Mouse (Mus musculus) common myeloid progenitor, adult 5-6 weeks (primary cell): ENCODE results near the gene Pyroxd1. TPM values are rescaled to one million over a fixed set of nuclear protein-coding genes. Genes with fewer than 3 reads are reported as not detected.
"Not testable (repeated sequence)": the region's sequence is repeated elsewhere in the genome, so short reads cannot be mapped to it uniquely, and the experiment has no call there.

Experiments
- ATAC-seq: replicated peaks from 2 replicates; pipeline ENCODE4 v1.8.0; 2016; ENCODE audit warnings: low read depth, mild to moderate bottlenecking, moderate TSS enrichment, inconsistent platforms; ENCODE audit not compliant: poor library complexity, severe bottlenecking
- total RNA-seq: library from RNA; stranded (forward); fragments of 200-1000, 187-1606 nt; gene quantifications from 2 replicates; pipeline ENCODE4 v1.2.3, GENCODE M21; 2017

The Pyroxd1 gene
- 14.7 and 21.6 TPM in 2 replicates for total RNA-seq

DNA sequence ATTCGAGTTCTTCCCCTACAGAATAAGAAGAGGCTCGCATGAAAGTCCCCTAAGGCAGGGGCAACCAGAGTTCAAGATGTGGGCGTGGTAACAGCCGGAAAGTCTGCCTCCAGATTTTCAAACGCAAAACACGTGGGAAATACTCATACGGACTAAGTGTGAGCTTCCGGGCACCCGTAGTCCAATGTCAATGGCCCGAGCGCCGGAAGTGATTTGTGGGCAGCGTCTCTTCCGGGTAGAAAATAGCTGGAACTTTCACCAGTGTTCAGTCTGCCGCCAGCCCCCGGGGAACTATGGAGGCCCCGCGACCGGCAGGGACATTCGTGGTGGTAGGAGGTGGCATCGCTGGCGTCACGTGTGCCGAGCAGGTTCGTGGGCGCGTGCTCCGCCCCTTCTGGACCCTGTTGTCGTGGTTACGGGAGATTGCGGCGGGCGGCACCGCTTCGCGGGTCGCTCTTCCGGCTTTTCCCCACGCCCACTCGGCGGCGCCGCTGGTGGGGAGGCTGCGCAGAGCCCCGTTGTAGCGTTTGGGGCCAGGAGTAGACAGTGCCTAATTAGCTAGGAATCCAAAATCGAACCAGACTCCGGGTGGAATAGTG, at the start of gene Pyroxd1:
Gene Pyroxd1 (plus strand): TSS at position 215 of the 599 bp plus-strand sequence.
- peak; percentile 92 for ATAC-seq

DNA sequence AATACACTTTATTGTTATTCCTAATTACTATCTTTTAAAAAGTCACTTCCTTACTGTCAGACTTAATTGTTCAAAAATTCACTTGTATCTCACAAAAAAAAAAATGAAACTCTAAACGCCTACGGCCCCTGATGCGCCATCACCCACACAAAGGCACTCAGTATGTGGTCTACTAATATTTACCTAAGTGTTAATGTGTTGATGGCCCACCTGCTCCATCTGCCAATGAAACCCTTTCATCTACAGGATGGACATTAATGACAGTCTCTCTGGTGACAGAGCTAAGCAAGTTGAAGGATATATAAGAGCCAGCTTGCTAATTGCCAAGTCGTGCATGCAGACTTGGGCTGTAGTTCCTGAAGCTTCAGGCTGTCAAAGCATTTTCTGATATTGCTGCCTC, 47.4 kb upstream of the Pyroxd1 start, which contains the start of gene Iapp:
Gene Iapp (plus strand): TSS at position 326 of the 400 bp plus-strand sequence.
- no peak for ATAC-seq

DNA sequence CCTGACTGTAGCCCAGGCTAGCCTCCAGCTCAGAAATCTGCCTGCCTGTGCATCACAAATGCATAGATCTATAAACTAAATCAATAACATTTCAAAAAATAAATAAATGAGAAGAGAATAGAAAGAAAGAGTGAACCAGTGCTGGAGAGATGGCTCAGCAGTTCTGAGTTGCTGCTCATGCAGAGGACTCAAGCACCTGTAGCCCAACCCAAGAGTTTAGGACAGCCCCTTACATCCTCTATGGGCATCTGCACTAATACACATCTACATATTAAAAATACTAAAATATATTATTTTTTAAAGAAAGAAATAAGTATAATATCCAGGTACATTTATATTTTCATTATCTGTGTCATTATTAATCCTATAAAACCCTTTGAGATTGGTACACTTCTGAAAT, 40.4 kb upstream of the Pyroxd1 start:
- ATAC-seq: no peak

DNA sequence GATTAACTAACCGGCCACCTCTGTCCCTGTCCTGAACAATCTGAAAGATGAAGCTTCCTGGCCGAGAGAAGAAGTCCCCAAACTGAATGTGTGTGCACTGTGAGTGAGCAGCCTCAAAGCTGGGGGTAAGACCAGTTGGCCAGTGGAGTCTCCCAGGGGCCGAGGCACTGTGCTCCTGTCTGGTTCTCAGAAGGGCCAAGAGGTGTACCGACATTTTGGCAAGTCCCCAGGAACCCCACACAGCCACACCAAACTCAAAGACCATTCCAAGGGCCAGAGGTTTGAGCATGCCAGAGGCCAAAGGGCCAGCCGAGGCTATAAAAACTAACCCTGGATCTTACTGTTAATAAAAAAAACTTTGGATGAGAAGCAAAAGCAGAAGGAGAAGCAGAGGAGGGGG, 31.2 kb upstream of the Pyroxd1 start:
- no peak for ATAC-seq

DNA sequence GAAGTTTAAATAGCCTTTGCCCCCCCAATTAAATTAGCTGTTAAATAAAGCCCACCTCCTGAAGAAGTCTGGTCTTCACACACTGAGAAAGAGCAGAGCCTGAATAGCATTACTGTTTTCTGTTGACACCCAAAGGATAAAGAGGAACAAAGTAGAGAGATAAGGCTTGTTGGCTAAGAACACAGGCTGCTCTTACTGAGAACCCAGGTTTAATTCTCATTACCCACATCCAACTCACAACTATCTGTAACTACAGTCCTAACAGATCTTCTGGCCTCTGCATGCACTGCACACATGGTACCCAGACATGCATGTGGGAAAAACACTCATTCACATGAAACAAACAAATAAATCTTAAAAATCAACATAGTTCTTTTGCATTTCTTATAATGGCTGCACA, 28.3 kb upstream of the Pyroxd1 start:
- 0 out of 2 replicates have a peak, but pooled peaks have one; percentile 45 for ATAC-seq

DNA sequence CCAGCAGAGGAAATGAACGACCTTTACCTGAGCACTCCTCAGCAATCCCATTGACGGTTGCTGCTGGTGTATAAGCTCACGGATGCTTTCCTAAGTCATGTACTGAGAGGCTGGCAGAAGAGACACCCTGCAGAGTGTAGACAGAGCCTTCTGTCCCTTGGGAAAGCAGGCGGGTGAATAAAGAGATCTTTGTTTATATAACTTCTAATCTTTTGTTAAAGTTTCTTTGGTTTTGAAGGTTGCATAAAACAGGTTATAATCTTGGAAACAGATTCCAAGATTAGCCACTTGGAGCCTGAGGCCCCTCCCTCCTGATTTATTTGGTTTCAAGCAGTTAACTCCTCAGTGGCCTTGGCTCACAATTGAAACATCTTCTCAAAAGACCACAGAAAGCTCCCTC, 22.6 kb upstream of the Pyroxd1 start, which contains the start of gene Slco1a5:
Gene Slco1a5 (minus strand): TSS at position 101 of the 400 bp plus-strand sequence.
- ATAC-seq: no peak

DNA sequence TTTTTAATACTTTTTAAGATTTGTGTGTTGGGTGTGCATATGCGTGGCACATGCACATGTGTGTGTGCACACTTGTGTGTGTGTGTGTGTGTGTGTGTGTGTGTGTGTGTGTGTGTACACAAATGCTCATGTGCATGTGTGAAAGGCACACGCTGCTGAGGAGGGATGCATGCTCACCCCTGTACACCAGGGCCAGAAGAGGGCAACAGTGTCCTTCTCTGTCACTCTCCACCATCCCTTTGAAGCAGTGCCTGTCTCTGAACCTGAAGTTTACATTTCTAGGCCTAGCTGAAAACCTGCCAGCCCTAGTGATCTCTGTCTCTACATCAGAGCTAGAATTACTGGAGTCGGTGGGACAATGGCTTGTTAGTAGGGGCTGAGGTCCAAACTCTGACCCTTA, 18.9 kb upstream of the Pyroxd1 start:
- ATAC-seq: peak; percentile 65

DNA sequence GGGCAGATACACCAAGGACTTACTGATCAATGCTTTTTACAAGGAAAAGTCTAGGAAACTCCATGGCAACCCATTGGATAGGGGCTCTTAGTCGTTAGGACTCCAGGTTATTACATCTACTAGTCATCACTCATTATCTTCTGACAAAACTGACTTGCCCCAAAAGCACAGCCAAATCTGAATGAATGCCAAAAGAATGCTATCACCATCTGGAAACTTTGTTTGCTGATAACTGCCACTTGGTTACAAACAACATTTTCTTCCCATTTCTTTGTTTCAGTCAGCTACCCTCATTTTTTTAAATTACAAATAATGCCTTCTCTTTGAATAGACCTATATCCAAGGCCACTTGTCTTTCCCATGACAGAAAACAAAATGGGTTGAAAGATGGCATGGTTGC, 16.3 kb upstream of the Pyroxd1 start:
- no peak for ATAC-seq

DNA sequence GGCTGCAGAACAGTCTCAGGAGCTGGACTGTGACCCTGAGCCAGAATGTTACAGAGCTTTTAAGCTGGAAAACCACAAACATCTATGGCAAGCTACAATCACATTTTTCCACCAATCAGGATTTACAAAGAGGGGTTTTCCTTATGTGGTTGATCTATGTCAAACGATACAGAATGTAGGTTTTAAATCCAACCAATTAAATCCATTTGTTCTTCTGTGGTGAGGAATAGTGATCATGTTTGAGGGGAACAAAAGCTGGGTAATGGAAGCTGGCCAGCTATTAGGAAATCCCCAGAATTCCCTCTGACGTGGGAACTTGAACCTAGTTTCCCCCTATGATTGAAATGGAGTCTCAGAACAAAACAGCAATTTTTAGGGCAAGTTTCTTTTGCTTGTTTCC, 6.5 kb upstream of the Pyroxd1 start:
- ATAC-seq: no peak

DNA sequence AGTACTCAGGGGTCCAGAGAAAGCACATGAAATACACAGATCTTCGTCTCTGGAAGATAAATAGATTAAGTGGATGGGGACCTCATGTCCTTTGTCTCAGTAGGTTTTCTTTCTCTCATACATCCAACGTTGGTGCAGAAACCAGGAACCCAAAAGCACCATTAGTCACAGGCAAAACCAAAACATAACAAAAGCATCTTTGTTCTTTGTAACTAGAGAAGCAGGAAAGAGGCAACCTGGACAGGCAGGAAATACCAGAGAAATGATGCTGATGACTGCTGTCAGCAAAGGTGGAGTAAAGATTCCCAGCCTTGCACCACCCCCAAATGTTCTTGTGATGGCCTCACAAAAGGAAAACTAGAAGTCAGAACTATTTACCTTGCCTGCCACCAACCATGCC, 5.9 kb upstream of the Pyroxd1 start:
- ATAC-seq: no peak

DNA sequence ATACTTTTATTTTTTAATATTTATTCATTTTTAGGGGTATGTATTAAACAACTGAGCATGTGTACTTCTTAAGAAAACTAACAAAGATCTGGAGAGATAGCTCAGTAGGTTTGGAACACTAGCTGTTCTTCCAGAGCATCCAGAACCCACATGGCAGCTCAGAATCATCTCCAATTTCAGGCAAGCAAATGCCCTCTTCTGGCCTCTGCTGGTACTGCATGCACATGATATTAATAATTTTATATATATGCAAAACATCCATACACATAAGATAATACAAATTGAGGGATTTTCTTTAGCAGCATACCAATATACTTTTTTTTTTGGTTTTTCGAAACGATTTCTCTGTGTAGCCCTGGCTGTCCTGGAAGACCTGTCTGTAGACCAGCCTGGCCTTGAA, 1.9 kb upstream of the Pyroxd1 start:
- peak; percentile 34 for ATAC-seq

DNA sequence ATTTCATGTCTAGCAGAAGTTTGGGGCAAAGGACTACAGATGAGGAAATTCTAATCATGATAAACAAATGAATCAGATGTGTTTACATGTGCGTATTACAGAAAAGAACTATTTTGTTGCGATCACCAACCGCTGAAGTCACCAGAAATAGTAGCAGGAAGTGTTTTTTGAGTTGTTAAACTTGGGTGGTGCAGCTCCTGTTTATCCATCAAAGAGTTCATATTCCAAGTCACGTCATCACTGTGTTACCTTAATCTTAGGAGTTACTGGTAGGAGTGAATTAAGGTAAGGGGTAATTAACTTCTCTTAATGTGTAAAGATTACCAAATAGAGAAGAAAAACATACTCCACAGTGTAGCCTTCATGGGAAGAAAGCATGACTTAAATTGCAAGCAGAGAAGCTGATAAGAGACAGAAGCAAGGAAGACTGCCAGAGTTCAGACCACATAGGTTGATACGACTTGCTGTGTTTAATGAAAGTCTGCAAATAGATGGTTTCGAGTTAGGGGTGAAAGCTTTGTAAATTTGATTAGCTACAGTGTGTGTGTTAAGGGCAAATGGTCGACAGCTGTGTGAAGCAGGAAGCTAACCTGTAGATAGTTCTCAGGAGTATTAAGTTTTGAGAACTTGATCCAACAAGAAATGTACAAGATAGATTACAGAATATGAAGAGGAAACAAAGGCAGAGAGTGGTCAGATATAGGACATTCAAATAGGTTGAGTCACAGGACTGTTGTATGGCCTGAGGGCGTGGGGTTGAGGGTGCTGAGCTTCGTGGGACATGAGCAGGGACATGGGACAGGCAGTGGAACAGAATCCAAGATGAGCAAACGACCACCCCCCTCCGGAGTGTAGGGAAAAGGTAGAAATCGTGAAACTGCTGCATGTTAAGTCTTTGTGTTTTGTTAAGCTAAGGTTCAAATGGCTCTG, 992 bp downstream of the Pyroxd1 start:
- ATAC-seq: peak; percentile 21

DNA sequence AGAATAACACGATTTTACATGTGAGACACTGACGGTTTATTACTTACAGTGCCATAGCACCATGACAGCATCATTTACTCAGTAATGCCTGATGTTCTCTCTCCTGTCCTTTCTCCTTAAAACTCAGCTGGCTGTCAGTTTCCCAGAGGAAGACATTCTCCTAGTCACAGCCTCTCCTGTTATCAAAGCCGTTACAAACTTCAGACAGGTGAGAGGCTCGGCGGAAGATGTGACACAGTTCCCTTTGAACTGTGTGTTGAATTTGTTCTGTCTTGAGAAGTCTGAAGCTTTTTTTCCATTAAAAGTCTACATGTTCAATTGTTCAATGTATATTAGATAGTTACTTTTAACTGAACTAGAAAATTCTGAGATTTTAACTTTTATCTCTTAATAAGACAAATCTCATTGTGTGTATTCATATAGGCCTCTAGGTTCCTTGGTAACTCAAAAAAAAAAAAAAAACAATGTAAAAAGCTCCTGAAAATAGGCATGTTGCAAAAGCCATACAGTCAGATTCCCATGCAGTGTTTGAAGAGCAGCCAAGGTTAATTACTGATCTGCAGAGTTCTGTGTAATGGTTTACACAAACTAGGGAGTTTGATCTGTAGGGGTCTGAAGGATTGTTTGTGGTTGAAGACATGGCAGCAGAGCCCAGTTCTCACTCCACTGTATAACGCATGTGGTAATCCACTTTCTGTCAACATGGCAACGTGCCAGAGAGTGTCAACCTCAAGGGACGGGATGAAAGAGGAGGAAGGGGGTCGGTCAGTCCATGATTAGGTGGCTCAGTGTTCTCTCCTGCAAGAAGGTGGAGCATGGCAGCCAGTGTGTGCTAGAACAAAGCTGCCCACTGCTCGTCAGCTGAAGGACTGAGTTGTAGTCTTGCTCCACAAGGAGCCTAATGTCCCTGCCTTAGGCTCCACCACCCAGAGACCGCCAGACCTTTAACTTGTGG, 2.3 kb downstream of the Pyroxd1 start:
- no peak for ATAC-seq

DNA sequence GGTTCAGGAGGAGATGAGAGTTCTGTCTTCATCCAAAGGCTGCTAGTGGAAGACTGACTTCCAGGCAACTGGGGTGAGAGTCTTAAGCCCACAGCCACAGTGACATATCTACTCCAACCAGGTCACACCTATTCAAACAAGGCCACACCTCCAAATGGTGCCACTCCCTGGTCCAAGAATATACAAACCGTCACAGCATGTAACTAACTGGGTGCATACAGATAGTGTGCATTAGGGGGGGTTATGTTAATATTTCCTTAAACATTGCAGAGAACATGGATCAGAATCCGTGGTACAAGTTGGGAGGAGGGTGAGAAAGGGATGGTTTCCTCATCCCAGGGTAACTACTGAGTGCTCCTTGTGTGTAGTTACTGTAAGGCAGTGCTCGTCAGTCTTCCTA, 6.6 kb downstream of the Pyroxd1 start:
- ATAC-seq: not testable (repeated sequence)

DNA sequence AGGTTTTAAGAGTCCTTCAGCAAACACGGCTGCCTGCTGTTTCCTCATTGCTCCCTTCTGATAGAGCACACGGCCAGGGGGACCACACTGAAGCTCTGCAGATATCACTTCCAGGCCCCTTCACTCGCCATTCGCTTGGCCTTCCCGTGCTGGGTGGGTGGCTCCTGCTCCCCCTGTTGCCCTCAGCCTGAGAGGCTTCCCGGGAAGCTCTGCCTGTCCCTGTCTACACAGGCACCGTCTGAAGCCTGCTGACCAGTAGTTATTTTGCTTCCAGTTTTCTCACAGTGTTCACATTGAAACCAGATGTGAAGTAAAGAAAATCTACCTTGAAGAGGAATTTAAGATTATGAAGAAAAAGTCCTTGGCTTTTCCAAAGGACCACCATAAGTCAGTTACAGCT, 11.7 kb downstream of the Pyroxd1 start:
- no peak for ATAC-seq

DNA sequence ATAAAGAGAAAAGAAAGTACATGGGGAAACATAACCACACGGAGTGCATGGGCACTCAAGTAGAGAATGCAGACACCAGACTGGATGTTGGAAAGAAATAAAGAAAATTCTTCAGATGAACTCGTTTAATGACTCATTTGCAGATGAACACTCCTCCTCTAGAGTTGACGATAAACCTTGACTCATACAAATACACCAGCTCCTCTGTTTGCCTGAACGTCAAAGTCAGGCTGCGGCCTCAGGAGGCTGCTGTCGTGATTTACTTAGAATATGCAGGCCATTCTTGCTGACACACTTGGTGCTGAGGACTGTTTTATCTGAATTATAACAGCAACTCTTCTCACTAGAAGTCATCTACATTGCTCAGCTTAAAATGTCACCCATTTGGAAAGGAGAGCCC, 16.6 kb downstream of the Pyroxd1 start:
- ATAC-seq: no peak

DNA sequence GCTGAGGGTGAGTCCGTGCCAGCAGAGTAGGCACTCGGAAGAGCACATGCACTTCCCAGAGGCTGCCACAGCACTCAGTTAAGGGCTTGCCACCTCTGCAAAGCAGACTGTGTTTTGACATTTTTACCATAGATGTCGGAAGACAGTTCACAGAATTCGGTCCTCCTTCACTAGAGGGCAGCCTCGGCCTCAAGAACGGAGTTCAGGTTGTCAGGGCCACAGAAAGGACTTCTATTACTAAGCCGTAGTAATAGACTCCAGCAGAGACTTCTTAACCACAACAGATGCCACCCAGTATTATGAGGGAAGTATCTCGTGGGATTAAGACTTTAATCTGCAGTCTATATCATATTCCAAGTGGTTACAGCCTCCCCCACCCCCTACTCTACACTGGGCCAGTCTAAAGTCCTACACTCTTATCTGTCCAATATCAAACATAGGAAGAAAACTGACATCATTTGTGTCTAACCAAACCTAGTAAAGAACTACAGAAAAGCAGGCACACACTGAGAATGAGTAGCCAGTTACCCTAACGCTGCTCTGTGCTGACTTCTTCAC, 17.6 kb downstream of the Pyroxd1 start:
- no peak; the same call in 1 of the 2 replicates for ATAC-seq

DNA sequence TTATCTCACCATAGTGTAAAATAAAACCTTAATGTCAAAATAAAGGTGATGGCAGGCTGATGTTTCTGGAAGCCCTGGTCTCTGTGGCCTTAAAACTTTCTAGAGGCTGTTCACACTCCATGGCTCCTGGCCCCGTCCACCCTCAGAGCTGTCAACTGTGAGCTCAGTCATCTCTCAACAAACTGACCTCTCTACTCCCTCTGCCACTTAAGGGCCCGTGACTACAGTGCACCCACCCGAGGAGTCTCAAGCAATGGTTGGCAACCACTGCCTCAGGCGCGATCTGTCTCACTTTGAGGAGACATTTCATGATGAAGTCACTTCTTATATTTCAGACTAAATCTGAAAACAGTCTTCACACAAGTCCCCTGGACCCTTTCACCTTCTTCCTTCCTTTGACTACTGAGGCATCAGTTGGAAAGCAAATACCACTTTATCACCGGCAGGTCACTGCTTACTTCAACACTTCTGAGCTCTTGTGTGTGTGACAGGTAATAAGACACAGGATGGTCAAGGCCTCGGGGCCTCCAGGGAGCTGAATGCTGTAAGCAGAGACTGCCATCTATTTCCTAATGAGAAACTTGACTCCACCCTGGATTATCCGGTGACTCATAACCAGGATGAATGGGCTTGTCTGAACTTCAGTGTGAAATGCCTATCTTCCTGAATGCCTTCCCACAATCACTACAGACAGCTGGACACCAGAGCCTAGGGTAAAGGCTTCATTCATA, 20.5 kb downstream of the Pyroxd1 start:
- no peak for ATAC-seq

DNA sequence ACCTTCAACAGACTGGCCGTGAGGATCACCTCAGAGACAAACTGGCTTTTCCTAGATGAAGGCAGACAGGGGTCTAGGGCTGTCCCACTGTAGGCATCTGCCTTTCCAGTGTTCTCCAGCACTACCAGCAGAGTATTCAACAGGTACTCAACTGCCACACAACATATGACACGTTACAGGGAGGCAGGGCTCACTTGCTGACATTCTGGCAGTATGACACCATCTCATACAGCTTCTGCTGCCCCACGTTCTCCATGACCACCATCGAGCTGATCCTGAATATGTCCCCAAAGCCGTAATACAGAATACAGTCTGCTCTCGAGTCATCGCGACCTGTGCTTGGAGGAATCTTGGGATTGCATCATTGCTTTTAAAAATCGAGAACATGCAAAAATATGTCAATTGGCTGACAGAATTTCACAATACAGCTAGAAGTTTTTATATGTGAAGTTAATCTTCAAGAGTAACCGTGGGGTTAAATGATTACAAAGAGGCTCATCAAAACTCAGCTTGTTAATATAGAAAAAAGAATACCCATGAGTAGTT, 21.1 kb downstream of the Pyroxd1 start:
- ATAC-seq: no peak
